8 mouse cellular contexts compared by ENCODE assay signal in genomic region chr9:85843891-85844646, GRCm38 (mm10). TPM values are rescaled to one million over a fixed set of nuclear protein-coding genes. Genes with fewer than 3 reads are reported as not detected.
A peak's percentile ranks its signal among the peaks of the same experiment; 100 is the strongest.
DNase-seq lines count a peak whose midpoint lies in the region; ATAC-seq and TF ChIP-seq lines count a peak whose summit lies in the region.

No protein-coding gene starts in this region.

- H3K4me3 ChIP-seq in thymus, adult 2 months (ENCODE audit: control insufficient read depth, insufficient read depth, low read length): peak overlapping the region; percentile 17
- peak overlapping the region; percentile 82 for H3K4me3 ChIP-seq in hindbrain, embryonic 10.5 days

- no peak for TF ChIP-seq POLR2A in thymus, adult 2 months (IDR thresholded peaks at IDR 0.05; ENCODE audit: control insufficient read depth, extremely low read depth, insufficient read depth, low read length, poor library complexity)

- ATAC-seq in megakaryocyte progenitor cell, adult 5-6 weeks (replicated peaks; ENCODE audit: poor library complexity): 0 out of 2 replicates have a peak, but pooled peaks have one; percentile 3

- no peak for TF ChIP-seq CTCF in thymus, adult 2 months (IDR thresholded peaks at IDR 0.05; ENCODE audit: borderline replicate concordance, control insufficient read depth, extremely low read depth, insufficient read depth, low read length, poor library complexity)

- WGBS in thymus, adult 2 months: 4% methylated on average over 78 of the region's 80 CpGs
- WGBS in hindbrain, embryonic 10.5 days: 2% methylated on average over 80 of the region's 80 CpGs

- no peaks in the 10 kb centered on the region; the same call in 1 of the 2 replicates for H3K27me3 ChIP-seq in thymus, adult 2 months (ENCODE audit: control insufficient read depth, insufficient read depth, low read length)
- peaks cover 19% of the 10 kb centered on the region for H3K27me3 ChIP-seq in hindbrain, embryonic 10.5 days (ENCODE audit: insufficient read depth, poor library complexity, severe bottlenecking)

- peak; percentile 19 to 31 for DNase-seq in gastrocnemius, postnatal 4 days (ENCODE audit: low spot score in 2 of 2)
- DNase-seq in gastrocnemius, postnatal 25 days: no peak
- no peak for DNase-seq in thymus, adult 2 months
- no peak for DNase-seq in thymus, postnatal 10 days (ENCODE audit: low spot score in 2 of 2)
- DNase-seq in hindbrain, embryonic 10.5 days (ENCODE audit: low spot score): peak; percentile 52
- DNase-seq in urinary bladder, postnatal 25 days (ENCODE audit: low spot score): no peak
- DNase-seq in adrenal gland, postnatal 10 days: no peak

- no peaks in the 10 kb centered on the region for H3K9me3 ChIP-seq in hindbrain, embryonic 10.5 days

- H3K27ac ChIP-seq in thymus, adult 2 months (ENCODE audit: control insufficient read depth, insufficient read depth, low read length): no peak overlapping the region
- H3K27ac ChIP-seq in hindbrain, embryonic 10.5 days: peak overlapping the region; percentile 94

- no peaks in the 10 kb centered on the region for H3K36me3 ChIP-seq in thymus, adult 2 months (ENCODE audit: control insufficient read depth, insufficient read depth, low read length)
- H3K36me3 ChIP-seq in hindbrain, embryonic 10.5 days: peaks cover 30% of the 10 kb centered on the region

- no peaks in the 10 kb centered on the region for H3K4me1 ChIP-seq in thymus, adult 2 months (replicated peaks; ENCODE audit: control insufficient read depth, insufficient read depth, low read length)
- H3K4me1 ChIP-seq in hindbrain, embryonic 10.5 days (replicated peaks): peaks cover 33% of the 10 kb centered on the region

RNA-seq across cellular contexts. Expression of gene Tpbg, which starts 1.9 kb away (rescaled TPM):
- total RNA-seq in gastrocnemius, postnatal 4 days (2021): 1 to 10 TPM; 7.0 to 7.1 TPM
- total RNA-seq in gastrocnemius, postnatal 25 days (2021): 1 to 10 TPM; 1.5 to 2.5 TPM
- polyA plus RNA-seq in thymus, adult 2 months (2012; rRNA removed): 2.1 and 2.2 TPM in 2 replicates
- 25.7 and 32.0 TPM in 2 replicates for polyA plus RNA-seq in hindbrain, embryonic 10.5 days (2016; fragmentation: Nextera tagmentation; extraction: Ambion mirVana)
- not detected in 2 replicates for total RNA-seq in megakaryocyte progenitor cell, adult 5-6 weeks (2015)
- not detected in 2 replicates for total RNA-seq in megakaryocyte progenitor cell, adult 5-6 weeks (2017)
- total RNA-seq in adrenal gland, postnatal 10 days (2021): 1 to 10 TPM; 3.2 to 4.1 TPM

Comparison
In these comparisons a context has a peak if more than half of its experiments do, and no peak if none do; other contexts are left out.
1. DNase-seq: peak in gastrocnemius, postnatal 4 days (2 of 2) and hindbrain, embryonic 10.5 days (single experiment); none in gastrocnemius, postnatal 25 days (single experiment), thymus, adult 2 months (single experiment), thymus, postnatal 10 days (0 of 2), urinary bladder, postnatal 25 days (single experiment) and adrenal gland, postnatal 10 days (single experiment).